Mouse (Mus musculus) bone marrow macrophage, adult 2 months (primary cell): ENCODE results near the gene Agtpbp1.

Experiments
- CTCF ChIP-seq: IDR thresholded peaks from 2 replicates; pipeline ENCODE4 v1.5.1; 2012; ENCODE audit warnings: low read depth, mild to moderate bottlenecking, low read length, moderate library complexity
- POLR2A ChIP-seq: IDR thresholded peaks from 2 replicates; pipeline ENCODE4 v1.6.1; 2012; ENCODE audit warnings: mild to moderate bottlenecking, low read depth, low read length, borderline replicate concordance

DNA sequence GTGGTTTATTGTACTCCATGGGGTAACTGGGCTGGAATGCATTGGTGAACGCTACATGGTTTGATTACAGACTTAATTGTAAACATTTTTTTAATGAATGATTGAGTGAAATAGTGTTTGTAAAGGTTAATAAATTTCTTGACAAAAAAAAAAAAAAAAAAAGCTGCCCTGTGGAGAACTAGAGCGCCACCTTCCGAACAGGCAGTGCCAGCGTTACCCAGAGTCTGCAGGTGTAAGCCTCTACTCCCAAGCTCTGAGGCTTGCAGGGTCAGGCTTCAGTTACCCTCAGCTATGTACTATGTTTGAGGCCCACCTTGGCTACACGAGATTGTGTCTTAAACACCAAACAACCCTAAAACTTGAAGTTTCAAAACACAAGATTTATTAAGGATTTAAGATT, 49.6 kb upstream of the Agtpbp1 start:
- no peak for TF ChIP-seq CTCF
- no peak for TF ChIP-seq POLR2A
